Mouse (Mus musculus) liver, embryonic 11.5 days (tissue): ENCODE results near the gene Plekhm3. TPM values are rescaled to one million over a fixed set of nuclear protein-coding genes. Genes with fewer than 3 reads are reported as not detected.

Experiments used
- ATAC-seq: fragments of 200-750 bp; cut with Nextera tagmentation; replicated peaks from 2 replicates; pipeline ENCODE4 v1.8.0; 2017; ENCODE audit warnings: moderate number of reproducible peaks, mild to moderate bottlenecking, moderate TSS enrichment, moderate library complexity; ENCODE audit not compliant: low FRiP score
- DNase-seq: peaks from one replicate; pipeline ENCODE4 v3.0.0-alpha.2; 2017; ENCODE audit warnings: low spot score
- H3K27ac ChIP-seq: fragments of 300-500 bp; sonication (generic); 2 replicates; pipeline ENCODE4 v1.5.1; 2014; ENCODE audit warnings: mild to moderate bottlenecking, low read depth, low read length, control low read depth
- H3K27me3 ChIP-seq: fragments of 300-500 bp; sonication (generic); replicated peaks from 2 replicates; pipeline ENCODE4 v1.6.1; 2014; ENCODE audit warnings: low read length, mixed read lengths; ENCODE audit not compliant: control insufficient read depth, insufficient read depth
- H3K36me3 ChIP-seq: fragments of 300-500 bp; sonication (generic); 2 replicates; pipeline ENCODE4 v1.6.1; 2014; ENCODE audit warnings: mild to moderate bottlenecking, low read length, moderate library complexity, mixed read lengths; ENCODE audit not compliant: control insufficient read depth, insufficient read depth
- H3K4me1 ChIP-seq: fragments of 300-500 bp; sonication (generic); replicated peaks from 2 replicates; pipeline ENCODE4 v1.6.1; 2014; ENCODE audit warnings: low read length, mixed read lengths; ENCODE audit not compliant: control insufficient read depth, insufficient read depth
- H3K4me2 ChIP-seq: fragments of 300-500 bp; sonication (generic); 2 replicates; pipeline ENCODE4 v1.6.1; 2014; ENCODE audit warnings: mild to moderate bottlenecking, control low read depth, moderate library complexity
- H3K4me3 ChIP-seq: fragments of 300-500 bp; sonication (generic); 2 replicates; pipeline ENCODE4 v1.5.1; 2014; ENCODE audit warnings: low read depth, low read length, control low read depth
- H3K9ac ChIP-seq: fragments of 300-500 bp; sonication (generic); 2 replicates; pipeline ENCODE4 v1.6.1; 2014; ENCODE audit warnings: low read depth, low read length, control low read depth
- H3K9me3 ChIP-seq: fragments of 300-500 bp; sonication (generic); 2 replicates; pipeline ENCODE4 v1.6.1; 2016; ENCODE audit warnings: low read length, inconsistent platforms, mixed read lengths; ENCODE audit not compliant: control insufficient read depth
- WGBS: fragments of 180-500 bp; shearing (Covaris S2); extraction: QIAGEN DNeasy Blood & Tissue Kit; methylation state at CpG from one replicate; pipeline ENCODE4 v1.1.7; 2014; 5-methylcytosine and 5-hydroxymethylcytosine counted together
- polyA plus RNA-seq: library from polyadenylated mRNA; unstranded; fragments of >200 nt; fragmentation: Nextera tagmentation; extraction: Ambion mirVana; gene quantifications from 2 replicates; pipeline ENCODE4 v1.2.1, GENCODE M21; 2014

Plekhm3 gene
- polyA plus RNA-seq, 1 experiment from 2014 or later: 5.6 TPM

- no peaks in the 10 kb centered on the region for H3K9me3 ChIP-seq
- no peak overlapping the region for H3K4me3 ChIP-seq
- no peaks in the 10 kb centered on the region for H3K36me3 ChIP-seq
- no peak overlapping the region for H3K4me2 ChIP-seq
- WGBS: 93% methylated on average over 2 of the region's 2 CpGs
- no peak overlapping the region for H3K27ac ChIP-seq
- H3K9ac ChIP-seq: no peak overlapping the region
- DNase-seq: no peak
- H3K4me1 ChIP-seq: 0 out of 2 replicates have a peak, but pooled peaks cover under 1% of the 10 kb centered on the region
- ATAC-seq: no peak
- no peaks in the 10 kb centered on the region for H3K27me3 ChIP-seq
Measured at GRCm38 (mm10) chr1:64897485-64897884, 59.1 kb downstream of the Plekhm3 start.

- Histone ChIP-seq H3K9ac (no peak overlapping the region), H3K4me1 (no peaks in the 10 kb centered on the region), H3K4me3 (no peak overlapping the region), H3K4me2 (no peak overlapping the region), H3K27ac (no peak overlapping the region), H3K27me3 (no peaks in the 10 kb centered on the region), H3K9me3 (no peaks in the 10 kb centered on the region), H3K36me3 (no peaks in the 10 kb centered on the region)
- DNase-seq (no peak), ATAC-seq (no peak)
- WGBS: 87% methylated on average over 7 of the region's 7 CpGs
Measured at GRCm38 (mm10) chr1:64893806-64894205, 62.8 kb downstream of the Plekhm3 start.

DNA sequence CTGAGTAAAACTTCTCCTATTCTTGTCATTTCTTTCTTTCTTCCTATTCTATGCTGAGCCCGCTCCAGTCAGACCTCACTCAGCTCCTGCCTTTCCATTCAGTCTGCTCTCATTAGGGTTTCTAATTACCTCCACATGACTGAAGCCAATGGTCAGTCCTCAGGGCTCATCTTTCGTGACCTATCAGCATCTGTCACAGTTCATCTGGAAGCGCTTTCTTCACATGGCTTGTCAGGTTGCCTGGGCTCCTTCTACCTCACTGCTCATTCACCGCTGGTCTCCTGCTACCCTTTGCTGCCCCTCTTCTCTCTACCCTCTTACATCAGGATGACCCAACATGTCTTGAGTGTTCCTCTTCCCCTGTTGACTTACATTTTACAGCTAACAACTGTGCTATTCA, 65.3 kb downstream of the Plekhm3 start:
- Histone ChIP-seq H3K27ac (no peak overlapping the region), H3K36me3 (no peaks in the 10 kb centered on the region), H3K9ac (no peak overlapping the region), H3K9me3 (no peaks in the 10 kb centered on the region), H3K4me1 (no peaks in the 10 kb centered on the region), H3K27me3 (no peaks in the 10 kb centered on the region), H3K4me3 (no peak overlapping the region), H3K4me2 (no peak overlapping the region)
- ATAC-seq: no peak
- no peak for DNase-seq
- 77% methylated on average over 4 of the region's 4 CpGs for WGBS

GRCm38 (mm10) chr1:64887502-64888203, 69.0 kb downstream of the Plekhm3 start:
- 84% methylated on average over 2 of the region's 2 CpGs for WGBS

DNA sequence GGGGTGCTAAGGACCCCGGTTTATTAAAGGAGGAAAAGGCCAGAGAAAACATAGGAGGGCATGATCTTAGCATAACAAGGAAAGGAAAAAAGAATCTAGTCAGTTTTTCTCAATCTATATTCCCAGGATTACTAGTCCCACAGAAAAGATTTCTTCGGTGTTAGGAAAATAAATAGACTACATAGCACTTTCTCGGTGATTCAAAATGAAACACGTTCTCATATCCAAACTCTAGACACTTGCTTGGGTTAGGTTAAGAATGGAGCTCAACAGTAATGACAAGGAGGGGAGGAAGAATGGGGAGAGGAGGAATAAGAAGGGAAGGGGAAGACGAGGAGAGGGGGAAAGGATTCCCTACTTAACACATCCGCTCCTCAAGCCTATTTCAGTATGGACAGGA, 69.9 kb downstream of the Plekhm3 start:
- 89% methylated on average over 6 of the region's 6 CpGs for WGBS
- Histone ChIP-seq H3K9me3 (no peaks in the 10 kb centered on the region), H3K4me3 (no peak overlapping the region), H3K4me1 (peaks cover 4% of the 10 kb centered on the region; the same call in 1 of the 2 replicates), H3K4me2 (no peak overlapping the region), H3K27ac (no peak overlapping the region), H3K27me3 (no peaks in the 10 kb centered on the region), H3K36me3 (no peaks in the 10 kb centered on the region), H3K9ac (no peak overlapping the region)
- ATAC-seq: no peak
- DNase-seq: no peak

More at GRCm38 (mm10) chr1:64887502-64888203, 69.0 kb downstream of the Plekhm3 start:
- ATAC-seq: no peak
- H3K9me3 ChIP-seq: no peaks in the 10 kb centered on the region
- H3K4me3 ChIP-seq: no peak overlapping the region
- H3K27me3 ChIP-seq: no peaks in the 10 kb centered on the region
- H3K36me3 ChIP-seq: no peaks in the 10 kb centered on the region
- no peak overlapping the region for H3K9ac ChIP-seq
- H3K27ac ChIP-seq: no peak overlapping the region
- H3K4me1 ChIP-seq: peaks cover 4% of the 10 kb centered on the region; the same call in 1 of the 2 replicates
- no peak overlapping the region for H3K4me2 ChIP-seq
- no peak for DNase-seq

- WGBS: 75% methylated on average over 3 of the region's 3 CpGs
- Histone ChIP-seq H3K4me1 (peaks cover 4% of the 10 kb centered on the region; the same call in 1 of the 2 replicates), H3K36me3 (no peaks in the 10 kb centered on the region), H3K9ac (no peak overlapping the region), H3K27me3 (no peaks in the 10 kb centered on the region), H3K9me3 (no peaks in the 10 kb centered on the region), H3K27ac (no peak overlapping the region), H3K4me3 (no peak overlapping the region), H3K4me2 (no peak overlapping the region)
- DNase-seq (no peak), ATAC-seq (no peak)
Measured at GRCm38 (mm10) chr1:64885328-64885727, 71.3 kb downstream of the Plekhm3 start.

- DNase-seq: no peak
- H3K4me1 ChIP-seq: peaks cover 4% of the 10 kb centered on the region; the same call in 1 of the 2 replicates
- no peaks in the 10 kb centered on the region for H3K27me3 ChIP-seq
- H3K36me3 ChIP-seq: no peaks in the 10 kb centered on the region
- no peak overlapping the region for H3K4me3 ChIP-seq
- H3K9ac ChIP-seq: peak overlapping the region; percentile 30; the same call in 1 of the 2 replicates
- ATAC-seq: no peak
- no peak overlapping the region for H3K4me2 ChIP-seq
- no peaks in the 10 kb centered on the region for H3K9me3 ChIP-seq
- no peak overlapping the region for H3K27ac ChIP-seq
- 23% methylated on average over 6 of the region's 6 CpGs for WGBS
Measured at GRCm38 (mm10) chr1:64884007-64884406, 72.6 kb downstream of the Plekhm3 start.

DNA sequence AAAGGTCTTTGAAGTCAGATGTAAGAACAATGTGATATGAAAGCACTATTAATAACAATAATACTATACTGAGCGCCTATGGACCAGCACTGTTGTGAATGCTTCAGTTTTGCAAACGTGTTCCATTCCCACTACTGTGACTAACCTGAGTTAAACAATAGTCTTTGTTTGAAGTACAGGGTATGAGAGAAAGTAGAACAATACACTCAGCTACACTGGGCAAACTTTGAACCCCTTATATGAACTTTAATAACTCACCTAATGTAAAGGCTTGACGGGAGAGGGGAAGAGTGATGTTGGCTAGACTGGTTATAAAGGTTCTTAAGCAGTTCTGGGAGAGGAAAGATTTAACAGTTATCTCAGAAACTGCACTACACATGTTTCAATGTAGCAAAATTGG, 76.0 kb downstream of the Plekhm3 start:
- ATAC-seq (no peak), DNase-seq (no peak)
- Histone ChIP-seq H3K4me3 (no peak overlapping the region), H3K36me3 (no peaks in the 10 kb centered on the region), H3K4me2 (no peak overlapping the region), H3K9me3 (no peaks in the 10 kb centered on the region), H3K27me3 (no peaks in the 10 kb centered on the region), H3K27ac (no peak overlapping the region), H3K9ac (no peak overlapping the region), H3K4me1 (peaks cover 7% of the 10 kb centered on the region; the same call in 1 of the 2 replicates)
- WGBS: 85% methylated on average over 3 of the region's 3 CpGs

GRCm38 (mm10) chr1:64878795-64879240, 77.8 kb downstream of the Plekhm3 start:
- Histone ChIP-seq H3K36me3 (no peaks in the 10 kb centered on the region), H3K4me3 (no peak overlapping the region), H3K9me3 (no peaks in the 10 kb centered on the region), H3K9ac (no peak overlapping the region), H3K27ac (no peak overlapping the region), H3K4me2 (no peak overlapping the region), H3K4me1 (peaks cover 3% of the 10 kb centered on the region; the same call in 1 of the 2 replicates), H3K27me3 (no peaks in the 10 kb centered on the region)
- no peak for ATAC-seq
- no peak for DNase-seq
- WGBS: 53% methylated on average over 12 of the region's 12 CpGs
